Mouse (Mus musculus): ENCODE data around the gene Slc9a9. TPM values are rescaled to one million over a fixed set of nuclear protein-coding genes. Genes with fewer than 3 reads are reported as not detected.

Gene Slc9a9
- polyA plus RNA-seq, 1 experiment from 2014 or later, result 1.6 TPM

Small RNA genes within 50 kb of the gene (microRNA-seq; reads per million reads assigned to microRNA genes)
- gene Mir7656, result 0.88 reads per million

Other genes with a start within 250 kb of the Slc9a9 start
- 4.2 and 4.4 TPM in 2 replicates for gene 1190002N15Rik, start 131.8 kb upstream of the Slc9a9 start, polyA plus RNA-seq (2015; fragmentation: Nextera tagmentation; extraction: Ambion mirVana)